Mouse (Mus musculus) retina, adult 2 months (tissue): ENCODE measurements around the gene Orc2.

Experiments
- DNase-seq: peaks from one replicate; pipeline ENCODE4 v3.0.0-alpha.2; 2012; ENCODE audit warnings: low read depth, low spot score

Orc2 gene

GRCm38 (mm10) chr1:58504577-58505254 is at the start of gene Orc2:
Gene Orc2, minus strand, starts transcription at chr1:58505109.
- DNase-seq, result peak; percentile 82

GRCm38 (mm10) chr1:58541386-58541785 is 36.5 kb upstream of the Orc2 start:
- no peak for DNase-seq

- DNase-seq, result no peak
These were observed 2.3 kb upstream of the Orc2 start for GRCm38 (mm10) chr1:58507249-58507648.

- no peak for DNase-seq
These were observed 1.0 kb downstream of the Orc2 start for GRCm38 (mm10) chr1:58503793-58504370.

- no peak for DNase-seq
These were observed 1.8 kb downstream of the Orc2 start for GRCm38 (mm10) chr1:58503134-58503533.

- no peak for DNase-seq
These were observed 6.2 kb downstream of the Orc2 start for GRCm38 (mm10) chr1:58498758-58499157.

GRCm38 (mm10) chr1:58497678-58498077 is 7.2 kb downstream of the Orc2 start:
- DNase-seq, result no peak

GRCm38 (mm10) chr1:58495603-58496002 is 9.3 kb downstream of the Orc2 start:
- DNase-seq, result peak; percentile 29

- DNase-seq, result no peak
These were observed 22.3 kb downstream of the Orc2 start for GRCm38 (mm10) chr1:58482647-58483046.

GRCm38 (mm10) chr1:58475662-58476061 is 29.2 kb downstream of the Orc2 start:
- no peak for DNase-seq

GRCm38 (mm10) chr1:58465561-58465960 is 39.3 kb downstream of the Orc2 start:
- DNase-seq, result no peak

- no peak for DNase-seq
These were observed 39.9 kb downstream of the Orc2 start for GRCm38 (mm10) chr1:58465042-58465441.

- no peak for DNase-seq
These were observed 41.0 kb downstream of the Orc2 start for GRCm38 (mm10) chr1:58463935-58464334.

- no peak for DNase-seq
These were observed 44.3 kb downstream of the Orc2 start for GRCm38 (mm10) chr1:58460566-58460965.

- no peak for DNase-seq
These were observed 46.0 kb downstream of the Orc2 start for GRCm38 (mm10) chr1:58458867-58459266.

- no peak for DNase-seq
These were observed 46.7 kb downstream of the Orc2 start for GRCm38 (mm10) chr1:58458175-58458574.

- DNase-seq, result no peak
These were observed 50.6 kb downstream of the Orc2 start for GRCm38 (mm10) chr1:58454316-58454715.

GRCm38 (mm10) chr1:58448396-58448795 is 56.5 kb downstream of the Orc2 start:
- no peak for DNase-seq

- no peak for DNase-seq
These were observed 57.1 kb downstream of the Orc2 start for GRCm38 (mm10) chr1:58447766-58448165.

GRCm38 (mm10) chr1:58445861-58446260 is 59.0 kb downstream of the Orc2 start:
- DNase-seq, result no peak

GRCm38 (mm10) chr1:58445143-58445722 is 59.7 kb downstream of the Orc2 start, which contains the start of the genes Nif3l1 and Ppil3:
Gene Nif3l1, plus strand, starts transcription at chr1:58445151.
Gene Ppil3, minus strand, starts transcription at chr1:58445486.
- peak; percentile 72 for DNase-seq

GRCm38 (mm10) chr1:58444691-58445090 is 60.2 kb downstream of the Orc2 start:
- DNase-seq, result no peak

GRCm38 (mm10) chr1:58424551-58424950 is 80.4 kb downstream of the Orc2 start:
- no peak for DNase-seq
